Mouse (Mus musculus) liver, postnatal 0 days (tissue): Measurements from ENCODE around the gene Ddx54. TPM values are rescaled to one million over a fixed set of nuclear protein-coding genes. Genes with fewer than 3 reads are reported as not detected.

ENCODE experiments used
- ATAC-seq: fragments of 200-750 bp; cut with Nextera tagmentation; 2 replicates; pipeline ENCODE4 v1.8.0; 2017; ENCODE audit warnings: mild to moderate bottlenecking, moderate library complexity
- DNase-seq: peaks from one replicate; pipeline ENCODE4 v3.0.0-alpha.2; 2016
- H3K27ac ChIP-seq: fragments of 300-500 bp; sonication (generic); 2 replicates; pipeline ENCODE4 v1.5.1; 2014; ENCODE audit warnings: antibody characterized with exemption, moderate library complexity, mild to moderate bottlenecking, low read depth
- H3K27me3 ChIP-seq: fragments of 300-500 bp; sonication (generic); 2 replicates; pipeline ENCODE4 v1.6.1; 2014; ENCODE audit warnings: low read length, control low read depth, mixed read lengths; ENCODE audit not compliant: insufficient read depth
- H3K36me3 ChIP-seq: fragments of 300-500 bp; sonication (generic); replicated peaks from 2 replicates; pipeline ENCODE4 v1.6.1; 2014; ENCODE audit warnings: mild to moderate bottlenecking, control low read depth, low read length, moderate library complexity, mixed read lengths; ENCODE audit not compliant: insufficient read depth
- H3K4me1 ChIP-seq: fragments of 300-500 bp; sonication (generic); 2 replicates; pipeline ENCODE4 v1.6.1; 2014; ENCODE audit warnings: antibody characterized with exemption, mild to moderate bottlenecking, control low read depth; ENCODE audit not compliant: insufficient read depth
- H3K4me2 ChIP-seq: fragments of 300-500 bp; sonication (generic); 2 replicates; pipeline ENCODE4 v1.6.1; 2014; ENCODE audit warnings: low read depth, mild to moderate bottlenecking, low read length, moderate library complexity, mixed read lengths
- H3K4me3 ChIP-seq: fragments of 300-500 bp; sonication (generic); 2 replicates; pipeline ENCODE4 v1.5.1; 2014; ENCODE audit warnings: low read depth, low read length
- H3K9ac ChIP-seq: fragments of 300-500 bp; sonication (generic); replicated peaks from 2 replicates; pipeline ENCODE4 v1.6.1; 2014; ENCODE audit warnings: mild to moderate bottlenecking, moderate library complexity
- H3K9me3 ChIP-seq: fragments of 300-500 bp; sonication (generic); 2 replicates; pipeline ENCODE4 v1.6.1; 2016; ENCODE audit warnings: mild to moderate bottlenecking, control low read depth, low read length, mixed read lengths
- CTCF ChIP-seq: sonication (generic); IDR thresholded peaks from 2 replicates; pipeline ENCODE4 v1.5.1; 2016; ENCODE audit warnings: antibody characterized with exemption, low read depth
- EP300 ChIP-seq: IDR thresholded peaks from 2 replicates; pipeline ENCODE4 v1.6.1; 2016; ENCODE audit warnings: antibody characterized with exemption, low read depth, mild to moderate bottlenecking
- WGBS: fragments of 180-500 bp; shearing (Covaris S2); extraction: QIAGEN DNeasy Blood & Tissue Kit; methylation state at CpG from one replicate; pipeline ENCODE4 v1.1.7; 2014; ENCODE audit not compliant: insufficient replicate concordance; 5-methylcytosine and 5-hydroxymethylcytosine counted together
- polyA plus RNA-seq: library from polyadenylated mRNA; unstranded; fragments of >200 nt; fragmentation: Nextera tagmentation; extraction: Ambion mirVana; gene quantifications from 2 replicates; pipeline ENCODE4 v1.2.1, GENCODE M21; 2015

Ddx54 gene
- polyA plus RNA-seq, 1 experiment from 2014 or later, result 15.1 TPM

- Histone ChIP-seq H3K4me3 (no peak overlapping the region), H3K36me3 (no peaks in the 10 kb centered on the region), H3K27me3 (no peaks in the 10 kb centered on the region), H3K9me3 (no peaks in the 10 kb centered on the region), H3K4me1 (peaks cover 13% of the 10 kb centered on the region), H3K27ac (no peak overlapping the region), H3K9ac (no peak overlapping the region), H3K4me2 (no peak overlapping the region)
- DNase-seq (no peak), ATAC-seq (no peak)
- TF ChIP-seq CTCF, result peak; percentile 72
- no peak for TF ChIP-seq EP300
- WGBS, result 72% methylated on average over 7 of the region's 7 CpGs
These were observed 20.4 kb upstream of the Ddx54 start for GRCm38 (mm10) chr5:120592141-120592540.

GRCm38 (mm10) chr5:120594485-120594884 is 18.1 kb upstream of the Ddx54 start:
- no peaks in the 10 kb centered on the region for H3K27me3 ChIP-seq

GRCm38 (mm10) chr5:120599625-120600024 is 12.9 kb upstream of the Ddx54 start:
- H3K27ac ChIP-seq, result no peak overlapping the region
- no peak for DNase-seq
- H3K4me1 ChIP-seq, result peaks cover 17% of the 10 kb centered on the region
- WGBS, result 50% methylated on average over 6 of the region's 6 CpGs
- no peak overlapping the region for H3K4me3 ChIP-seq
- peak; percentile 82 for ATAC-seq
- no peaks in the 10 kb centered on the region for H3K9me3 ChIP-seq
- H3K9ac ChIP-seq, result no peak overlapping the region
- no peak for TF ChIP-seq CTCF
- TF ChIP-seq EP300, result peak; percentile 73
- no peaks in the 10 kb centered on the region for H3K36me3 ChIP-seq
- H3K4me2 ChIP-seq, result peak overlapping the region; percentile 44; the same call in 1 of the 2 replicates
- no peaks in the 10 kb centered on the region for H3K27me3 ChIP-seq

More at GRCm38 (mm10) chr5:120594485-120594884, 18.1 kb upstream of the Ddx54 start:
- TF ChIP-seq CTCF, result no peak
- peaks cover 6% of the 10 kb centered on the region for H3K4me1 ChIP-seq
- no peaks in the 10 kb centered on the region for H3K36me3 ChIP-seq
- H3K27ac ChIP-seq, result no peak overlapping the region
- no peak overlapping the region for H3K4me3 ChIP-seq
- H3K9ac ChIP-seq, result no peak overlapping the region
- H3K4me2 ChIP-seq, result no peak overlapping the region
- no peak for DNase-seq
- 76% methylated on average over 6 of the region's 6 CpGs for WGBS
- no peaks in the 10 kb centered on the region for H3K9me3 ChIP-seq
- ATAC-seq, result no peak

GRCm38 (mm10) chr5:120600946-120601668 is 11.4 kb upstream of the Ddx54 start:
- Histone ChIP-seq H3K4me3 (no peak overlapping the region), H3K4me1 (peaks cover 22% of the 10 kb centered on the region), H3K36me3 (no peaks in the 10 kb centered on the region), H3K27me3 (no peaks in the 10 kb centered on the region), H3K9ac (no peak overlapping the region), H3K27ac (no peak overlapping the region), H3K4me2 (no peak overlapping the region), H3K9me3 (no peaks in the 10 kb centered on the region)
- WGBS, result 62% methylated on average over 11 of the region's 11 CpGs
- TF ChIP-seq CTCF (peak; percentile 88), EP300 (no peak)
- ATAC-seq (peak; percentile 31; the same call in 1 of the 2 replicates), DNase-seq (peak; percentile 67)

- no peak overlapping the region for H3K9ac ChIP-seq
- ATAC-seq (no peak), DNase-seq (no peak)
- 89% methylated on average over 12 of the region's 12 CpGs for WGBS
- no peak overlapping the region for H3K4me2 ChIP-seq
- H3K27ac ChIP-seq, result no peak overlapping the region
- H3K9me3 ChIP-seq, result no peaks in the 10 kb centered on the region
- no peaks in the 10 kb centered on the region for H3K36me3 ChIP-seq
- TF ChIP-seq CTCF, result no peak
- TF ChIP-seq EP300, result no peak
- no peak overlapping the region for H3K4me3 ChIP-seq
- H3K27me3 ChIP-seq, result no peaks in the 10 kb centered on the region
- peaks cover 22% of the 10 kb centered on the region for H3K4me1 ChIP-seq
These were observed 10.3 kb upstream of the Ddx54 start for GRCm38 (mm10) chr5:120602210-120602609.

- no peaks in the 10 kb centered on the region for H3K9me3 ChIP-seq
- no peak for DNase-seq
- H3K36me3 ChIP-seq, result no peaks in the 10 kb centered on the region
- peaks cover 22% of the 10 kb centered on the region for H3K4me1 ChIP-seq
- H3K27me3 ChIP-seq, result no peaks in the 10 kb centered on the region
- no peak for TF ChIP-seq EP300
- no peak for TF ChIP-seq CTCF
- no peak overlapping the region for H3K4me2 ChIP-seq
- no peak overlapping the region for H3K4me3 ChIP-seq
- no peak overlapping the region for H3K9ac ChIP-seq
- 82% methylated on average over 7 of the region's 7 CpGs for WGBS
- H3K27ac ChIP-seq, result no peak overlapping the region
- no peak for ATAC-seq
These were observed 9.0 kb upstream of the Ddx54 start for GRCm38 (mm10) chr5:120603515-120603914.
